Mouse (Mus musculus): ENCODE measurements at regions not wholly inside any gene's neighbourhood (a gene's known extent, or its start where the extent isn't known, plus 50 kb on each side); places are given as distances from the start of the nearest gene placed in this dataset.

DNA sequence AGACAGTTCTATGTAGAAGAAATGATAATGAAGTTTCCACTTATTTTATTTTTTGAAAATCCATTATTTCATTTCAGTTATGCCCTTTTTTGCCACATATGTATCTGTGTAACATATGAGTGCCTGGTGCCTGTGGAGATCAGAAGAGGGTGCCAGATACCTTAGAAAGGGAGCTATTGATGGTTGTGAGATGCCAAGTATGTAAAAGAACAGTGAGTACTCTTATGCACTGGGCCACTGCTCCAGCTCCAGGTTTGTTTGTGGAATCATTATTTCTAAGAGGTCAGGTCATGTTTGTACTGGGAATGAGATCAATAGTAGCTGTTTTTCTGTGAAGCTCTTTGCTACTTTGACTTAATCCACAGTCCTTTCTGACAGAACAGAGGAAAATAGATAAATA is 68.1 kb downstream of the Cenpw start:
- Histone ChIP-seq H3K27me3 (ENCODE audit: control insufficient read depth, insufficient read depth, low read length) (no peaks in the 10 kb centered on the region), H3K4me1 (ENCODE audit: control insufficient read depth, insufficient read depth, low read length) (no peaks in the 10 kb centered on the region), H3K9ac (ENCODE audit: low read length) (no peak overlapping the region), H3K27ac (ENCODE audit: low read depth, low read length) (no peak overlapping the region), H3K9me3 (ENCODE audit: control insufficient read depth, low read length) (no peaks in the 10 kb centered on the region), H3K4me2 (no peak overlapping the region), H3K4me3 (ENCODE audit: low read depth, low read length) (no peak overlapping the region), H3K36me3 (ENCODE audit: control insufficient read depth, insufficient read depth, low read length) (no peaks in the 10 kb centered on the region)
- no peak for ATAC-seq (ENCODE audit: low FRiP score)
- no peak for DNase-seq (ENCODE audit: low spot score, missing footprints)

DNA sequence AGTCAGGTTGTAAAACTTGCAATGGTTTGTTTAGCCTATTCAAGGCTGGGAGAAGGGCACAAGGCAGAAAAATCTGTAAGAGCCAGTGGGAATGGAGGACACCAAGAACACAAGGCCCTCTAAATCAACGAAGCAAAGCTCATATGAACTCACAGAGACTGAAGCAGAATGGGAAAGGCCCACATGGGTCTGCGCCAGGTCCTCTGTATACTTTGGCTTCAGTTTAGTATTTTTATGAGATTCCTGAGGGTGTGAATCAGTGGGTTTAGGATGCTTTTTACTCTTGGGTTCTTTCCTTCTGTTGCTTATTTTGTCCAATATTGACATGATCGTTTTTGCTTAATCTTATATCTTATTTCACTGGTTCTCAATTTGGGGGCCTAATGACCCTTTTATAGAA is 90.0 kb downstream of the Cenpw start:
- WGBS: 81% methylated on average over 3 of the region's 3 CpGs
- Histone ChIP-seq H3K9ac (ENCODE audit: low read length) (no peak overlapping the region), H3K4me3 (ENCODE audit: low read depth, low read length) (no peak overlapping the region), H3K27me3 (ENCODE audit: control insufficient read depth, insufficient read depth, low read length) (no peaks in the 10 kb centered on the region), H3K27ac (ENCODE audit: low read depth, low read length) (no peak overlapping the region), H3K4me2 (no peak overlapping the region), H3K9me3 (ENCODE audit: control insufficient read depth, low read length) (no peaks in the 10 kb centered on the region), H3K4me1 (ENCODE audit: control insufficient read depth, insufficient read depth, low read length) (no peaks in the 10 kb centered on the region), H3K36me3 (ENCODE audit: control insufficient read depth, insufficient read depth, low read length) (no peaks in the 10 kb centered on the region)
- DNase-seq (ENCODE audit: low spot score, missing footprints) (peak; percentile 21), ATAC-seq (ENCODE audit: low FRiP score) (no peak)

- Histone ChIP-seq H3K4me2 (no peak overlapping the region), H3K27ac (ENCODE audit: low read depth, low read length) (no peak overlapping the region), H3K4me1 (ENCODE audit: control insufficient read depth, insufficient read depth, low read length) (no peaks in the 10 kb centered on the region), H3K27me3 (ENCODE audit: control insufficient read depth, insufficient read depth, low read length) (no peaks in the 10 kb centered on the region), H3K4me3 (ENCODE audit: low read depth, low read length) (no peak overlapping the region), H3K9ac (ENCODE audit: low read length) (no peak overlapping the region), H3K36me3 (ENCODE audit: control insufficient read depth, insufficient read depth, low read length) (no peaks in the 10 kb centered on the region), H3K9me3 (ENCODE audit: control insufficient read depth, low read length) (no peaks in the 10 kb centered on the region)
- ATAC-seq (ENCODE audit: low FRiP score) (no peak), DNase-seq (ENCODE audit: low spot score, missing footprints) (no peak)
These were observed 97.9 kb downstream of the Cenpw start for GRCm38 (mm10) chr10:30102443-30102842.

DNA sequence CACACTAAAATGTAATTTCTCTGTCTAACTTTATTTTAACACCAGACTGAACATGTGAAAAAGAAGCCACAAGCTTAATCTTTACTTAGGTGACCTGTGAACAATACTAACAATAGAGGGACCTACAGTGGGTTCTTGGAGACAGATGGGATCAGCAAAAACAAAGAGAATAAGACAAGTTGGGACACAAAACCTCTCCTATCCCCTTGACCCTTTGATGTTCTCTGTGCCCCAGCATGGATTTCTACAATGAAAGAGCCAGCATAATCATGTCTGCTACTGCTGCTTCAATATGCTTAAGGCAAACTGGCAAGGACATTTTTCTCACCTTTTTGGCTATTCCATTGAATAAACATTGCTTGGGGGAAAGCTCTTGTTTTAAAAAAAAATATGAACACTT is 105.8 kb downstream of the Cenpw start:
- Histone ChIP-seq H3K27me3 (ENCODE audit: control insufficient read depth, insufficient read depth, low read length) (no peaks in the 10 kb centered on the region), H3K36me3 (ENCODE audit: control insufficient read depth, insufficient read depth, low read length) (no peaks in the 10 kb centered on the region), H3K9ac (ENCODE audit: low read length) (no peak overlapping the region), H3K4me2 (no peak overlapping the region), H3K4me3 (ENCODE audit: low read depth, low read length) (no peak overlapping the region), H3K9me3 (ENCODE audit: control insufficient read depth, low read length) (no peaks in the 10 kb centered on the region), H3K4me1 (ENCODE audit: control insufficient read depth, insufficient read depth, low read length) (peaks cover 4% of the 10 kb centered on the region; the same call in 1 of the 2 replicates), H3K27ac (ENCODE audit: low read depth, low read length) (no peak overlapping the region)
- DNase-seq (ENCODE audit: low spot score, missing footprints) (no peak), ATAC-seq (ENCODE audit: low FRiP score) (peak; percentile 66; the same call in 1 of the 2 replicates)

DNA sequence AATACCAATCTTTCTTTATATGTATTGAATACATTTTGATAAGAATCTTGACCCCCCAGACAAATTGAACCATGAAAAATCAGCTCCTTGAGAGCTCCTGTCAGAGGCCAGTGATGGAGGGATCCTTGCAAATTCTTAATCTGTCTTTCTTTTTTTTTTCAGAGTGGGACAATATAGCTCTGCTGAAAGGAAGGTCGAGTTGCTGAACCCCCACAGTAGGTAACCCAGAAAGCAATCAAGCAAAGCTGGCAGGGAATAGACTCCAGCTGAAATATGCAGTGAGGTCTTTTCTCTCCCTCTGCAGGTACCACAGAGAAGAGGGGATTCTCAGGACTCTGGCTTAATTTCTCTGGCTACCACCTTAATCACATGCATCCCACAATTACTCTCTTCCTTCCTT is 108.8 kb downstream of the Cenpw start:
- no peak overlapping the region for H3K4me3 ChIP-seq (ENCODE audit: low read depth, low read length)
- no peaks in the 10 kb centered on the region for H3K9me3 ChIP-seq (ENCODE audit: control insufficient read depth, low read length)
- H3K4me1 ChIP-seq (ENCODE audit: control insufficient read depth, insufficient read depth, low read length): peaks cover under 1% of the 10 kb centered on the region; the same call in 1 of the 2 replicates
- no peak overlapping the region for H3K4me2 ChIP-seq
- no peak overlapping the region for H3K9ac ChIP-seq (ENCODE audit: low read length)
- WGBS: 6% methylated on average over 1 of the region's 1 CpGs
- peak; percentile 61; the same call in 1 of the 2 replicates for ATAC-seq (ENCODE audit: low FRiP score)
- no peaks in the 10 kb centered on the region for H3K27me3 ChIP-seq (ENCODE audit: control insufficient read depth, insufficient read depth, low read length)
- H3K27ac ChIP-seq (ENCODE audit: low read depth, low read length): no peak overlapping the region
- DNase-seq (ENCODE audit: low spot score, missing footprints): no peak
- H3K36me3 ChIP-seq (ENCODE audit: control insufficient read depth, insufficient read depth, low read length): no peaks in the 10 kb centered on the region

- no peak overlapping the region for H3K4me2 ChIP-seq
- no peak overlapping the region for H3K4me3 ChIP-seq (ENCODE audit: low read depth, low read length)
- no peaks in the 10 kb centered on the region for H3K9me3 ChIP-seq (ENCODE audit: control insufficient read depth, low read length)
- no peaks in the 10 kb centered on the region for H3K27me3 ChIP-seq (ENCODE audit: control insufficient read depth, insufficient read depth, low read length)
- no peak overlapping the region for H3K9ac ChIP-seq (ENCODE audit: low read length)
- H3K4me1 ChIP-seq (ENCODE audit: control insufficient read depth, insufficient read depth, low read length): no peaks in the 10 kb centered on the region
- no peak overlapping the region for H3K27ac ChIP-seq (ENCODE audit: low read depth, low read length)
- DNase-seq (ENCODE audit: low spot score, missing footprints): peak; percentile 83
- ATAC-seq (ENCODE audit: low FRiP score): peak; percentile 54
- no peaks in the 10 kb centered on the region for H3K36me3 ChIP-seq (ENCODE audit: control insufficient read depth, insufficient read depth, low read length)
- WGBS: 65% methylated on average over 7 of the region's 7 CpGs
These were observed 111.0 kb downstream of the Cenpw start for GRCm38 (mm10) chr10:30089406-30089805.

DNA sequence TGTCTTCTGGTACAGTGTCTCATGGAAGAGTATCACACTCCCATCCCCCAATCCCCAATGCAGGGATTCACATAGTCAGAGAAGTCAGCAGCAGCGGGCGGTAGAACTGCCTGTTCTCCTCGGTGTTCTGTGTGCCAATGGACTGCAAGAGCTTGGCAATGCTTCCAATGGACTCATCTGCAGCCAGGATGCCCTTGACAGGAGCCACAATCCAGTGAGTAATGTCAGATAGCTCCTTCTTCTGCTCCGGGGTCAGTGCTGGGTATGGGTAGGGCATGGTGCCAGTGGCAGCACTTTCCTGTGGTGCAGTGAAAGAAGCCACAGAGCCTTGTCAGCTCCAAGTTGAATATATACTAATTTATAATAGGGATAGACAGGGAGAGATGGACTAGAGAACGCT is 115.3 kb downstream of the Cenpw start:
- no peaks in the 10 kb centered on the region for H3K27me3 ChIP-seq (ENCODE audit: control insufficient read depth, insufficient read depth, low read length)
- no peak for DNase-seq (ENCODE audit: low spot score, missing footprints)
- H3K27ac ChIP-seq (ENCODE audit: low read depth, low read length): no peak overlapping the region
- no peak overlapping the region for H3K4me2 ChIP-seq
- no peak for ATAC-seq (ENCODE audit: low FRiP score)
- H3K4me3 ChIP-seq (ENCODE audit: low read depth, low read length): no peak overlapping the region
- H3K36me3 ChIP-seq (ENCODE audit: control insufficient read depth, insufficient read depth, low read length): no peaks in the 10 kb centered on the region
- H3K9ac ChIP-seq (ENCODE audit: low read length): no peak overlapping the region
- H3K9me3 ChIP-seq (ENCODE audit: control insufficient read depth, low read length): no peaks in the 10 kb centered on the region
- H3K4me1 ChIP-seq (ENCODE audit: control insufficient read depth, insufficient read depth, low read length): no peaks in the 10 kb centered on the region
- 90% methylated on average over 5 of the region's 5 CpGs for WGBS

- WGBS: 88% methylated on average over 2 of the region's 2 CpGs
- H3K27ac ChIP-seq (ENCODE audit: low read depth, low read length): no peak overlapping the region
- H3K4me1 ChIP-seq (ENCODE audit: control insufficient read depth, insufficient read depth, low read length): no peaks in the 10 kb centered on the region
- H3K27me3 ChIP-seq (ENCODE audit: control insufficient read depth, insufficient read depth, low read length): no peaks in the 10 kb centered on the region
- H3K4me3 ChIP-seq (ENCODE audit: low read depth, low read length): no peak overlapping the region
- no peak for ATAC-seq (ENCODE audit: low FRiP score)
- H3K9me3 ChIP-seq (ENCODE audit: control insufficient read depth, low read length): no peaks in the 10 kb centered on the region
- no peak overlapping the region for H3K4me2 ChIP-seq
- no peak for DNase-seq (ENCODE audit: low spot score, missing footprints)
- H3K36me3 ChIP-seq (ENCODE audit: control insufficient read depth, insufficient read depth, low read length): no peaks in the 10 kb centered on the region
- H3K9ac ChIP-seq (ENCODE audit: low read length): no peak overlapping the region
These were observed 133.7 kb downstream of the Cenpw start for GRCm38 (mm10) chr10:30066692-30067091.

DNA sequence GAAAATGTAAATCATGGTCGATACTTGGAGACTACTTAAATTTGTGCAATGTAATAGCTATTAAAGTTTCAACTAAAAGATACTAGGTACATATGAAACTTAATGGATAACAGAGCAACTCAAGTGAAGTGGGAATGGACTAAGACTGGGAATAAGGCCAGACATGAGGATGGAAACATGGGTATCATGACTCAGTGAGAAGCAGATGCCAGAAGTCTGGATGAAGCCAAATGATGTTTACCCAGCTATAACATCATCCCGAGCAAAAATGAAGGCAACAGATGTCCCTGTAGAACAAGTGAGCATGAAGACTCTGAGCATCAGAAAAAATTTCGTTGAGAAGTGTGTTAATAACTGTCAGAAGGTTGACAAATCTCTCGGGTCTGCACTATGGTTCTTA is 169.7 kb downstream of the Cenpw start:
- DNase-seq (ENCODE audit: low spot score, missing footprints) (no peak), ATAC-seq (ENCODE audit: low FRiP score) (no peak)
- H3K9me3 ChIP-seq (ENCODE audit: control insufficient read depth, low read length): no peaks in the 10 kb centered on the region
- no peak overlapping the region for H3K27ac ChIP-seq (ENCODE audit: low read depth, low read length)
- no peaks in the 10 kb centered on the region for H3K36me3 ChIP-seq (ENCODE audit: control insufficient read depth, insufficient read depth, low read length)
- H3K4me1 ChIP-seq (ENCODE audit: control insufficient read depth, insufficient read depth, low read length): no peaks in the 10 kb centered on the region
- WGBS: 80% methylated on average over 4 of the region's 4 CpGs
- H3K27me3 ChIP-seq (ENCODE audit: control insufficient read depth, insufficient read depth, low read length): no peaks in the 10 kb centered on the region
- H3K4me2 ChIP-seq: no peak overlapping the region
- H3K9ac ChIP-seq (ENCODE audit: low read length): no peak overlapping the region
- no peak overlapping the region for H3K4me3 ChIP-seq (ENCODE audit: low read depth, low read length)
